Mouse (Mus musculus) heart, embryonic 13.5 days (tissue): ENCODE measurements around the gene Atp13a2. TPM values are rescaled to one million over a fixed set of nuclear protein-coding genes. Genes with fewer than 3 reads are reported as not detected.
A peak's percentile ranks its signal among the peaks of the same experiment; 100 is the strongest.

Source experiments
- ATAC-seq: fragments of 200-750 bp; cut with Nextera tagmentation; 2 replicates; pipeline ENCODE4 v1.8.0; 2017; ENCODE audit warnings: moderate TSS enrichment; ENCODE audit not compliant: insufficient number of reproducible peaks, low FRiP score, low TSS enrichment; ENCODE audit errors: extremely low read depth
- H3K27ac ChIP-seq: fragments of 300-500 bp; sonication (generic); replicated peaks from 2 replicates; pipeline ENCODE4 v1.5.1; 2015; ENCODE audit warnings: moderate library complexity, mild to moderate bottlenecking, inconsistent platforms
- H3K27me3 ChIP-seq: fragments of 300-500 bp; sonication (generic); replicated peaks from 2 replicates; pipeline ENCODE4 v1.6.1; 2015; ENCODE audit warnings: mild to moderate bottlenecking, inconsistent platforms
- H3K36me3 ChIP-seq: fragments of 300-500 bp; sonication (generic); 2 replicates; pipeline ENCODE4 v1.6.1; 2015; ENCODE audit warnings: mild to moderate bottlenecking, inconsistent platforms
- H3K4me1 ChIP-seq: fragments of 300-500 bp; sonication (generic); 2 replicates; pipeline ENCODE4 v1.6.1; 2015; ENCODE audit warnings: inconsistent platforms
- H3K4me2 ChIP-seq: fragments of 300-500 bp; sonication (generic); 2 replicates; pipeline ENCODE4 v1.6.1; 2015; ENCODE audit warnings: inconsistent platforms, mild to moderate bottlenecking, moderate library complexity
- H3K4me3 ChIP-seq: fragments of 300-500 bp; sonication (generic); 2 replicates; pipeline ENCODE4 v1.5.1; 2015; ENCODE audit warnings: moderate library complexity, mild to moderate bottlenecking, inconsistent platforms
- H3K9ac ChIP-seq: fragments of 300-500 bp; sonication (generic); 2 replicates; pipeline ENCODE4 v1.6.1; 2015; ENCODE audit warnings: inconsistent platforms, mild to moderate bottlenecking, moderate library complexity
- H3K9me3 ChIP-seq: fragments of 300-500 bp; sonication (generic); 2 replicates; pipeline ENCODE4 v1.6.1; 2016; ENCODE audit warnings: inconsistent platforms
- WGBS: fragments of 180-500 bp; shearing (Covaris S2); methylation state at CpG from one replicate; pipeline ENCODE4 v1.1.7; 2015; ENCODE audit warnings: mixed read lengths; 5-methylcytosine and 5-hydroxymethylcytosine counted together
- polyA plus RNA-seq: library from polyadenylated mRNA; unstranded; fragments of >200 nt; fragmentation: Nextera tagmentation; extraction: Ambion mirVana; gene quantifications from 2 replicates; pipeline ENCODE4 v1.2.1, GENCODE M21; 2015

The Atp13a2 gene
- polyA plus RNA-seq, 1 experiment from 2014 or later, result 29.4 TPM

GRCm38 (mm10) chr4:141048810-141049475 is 62.3 kb downstream of the Atp13a2 start:
- peaks cover 20% of the 10 kb centered on the region for H3K4me1 ChIP-seq

GRCm38 (mm10) chr4:141049476-141049835 is 62.8 kb downstream of the Atp13a2 start:
- no peak for ATAC-seq
- H3K9ac ChIP-seq, result no peak overlapping the region
- 61% methylated on average over 4 of the region's 4 CpGs for WGBS

More at GRCm38 (mm10) chr4:141048810-141049475, 62.3 kb downstream of the Atp13a2 start:
- Histone ChIP-seq H3K9me3 (no peaks in the 10 kb centered on the region), H3K36me3 (peaks cover 26% of the 10 kb centered on the region), H3K9ac (no peak overlapping the region), H3K27me3 (no peaks in the 10 kb centered on the region), H3K4me2 (no peak overlapping the region), H3K4me3 (no peak overlapping the region), H3K27ac (no peak overlapping the region)
- ATAC-seq, result no peak
- WGBS, result 84% methylated on average over 17 of the region's 17 CpGs

DNA sequence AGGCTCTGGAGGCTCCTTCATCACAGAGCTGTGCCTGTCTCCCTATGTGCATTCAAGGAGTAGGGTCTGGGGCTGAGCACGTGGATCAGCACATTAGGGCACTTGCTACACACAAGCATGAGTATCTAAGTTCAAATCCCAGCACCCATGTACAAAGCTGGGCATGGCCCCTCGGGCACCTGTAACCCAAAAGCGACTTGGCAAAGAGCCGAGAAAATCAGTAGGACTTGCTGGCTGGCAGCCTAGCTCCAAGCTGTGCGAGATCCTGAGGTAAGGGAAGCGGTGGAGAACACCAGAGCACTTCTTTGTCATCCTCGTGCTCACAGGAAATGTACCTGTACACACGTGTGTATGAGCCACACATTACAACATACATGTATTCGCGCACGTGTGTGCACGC is 65.8 kb downstream of the Atp13a2 start:
- H3K27me3 ChIP-seq, result no peaks in the 10 kb centered on the region
- no peak overlapping the region for H3K4me3 ChIP-seq
- no peaks in the 10 kb centered on the region for H3K9me3 ChIP-seq
- H3K4me1 ChIP-seq, result peaks cover 21% of the 10 kb centered on the region
- WGBS, result 86% methylated on average over 12 of the region's 12 CpGs
- H3K9ac ChIP-seq, result peak overlapping the region; percentile 73
- ATAC-seq, result no peak
- peaks cover 31% of the 10 kb centered on the region for H3K36me3 ChIP-seq
- H3K27ac ChIP-seq, result no peak overlapping the region
- H3K4me2 ChIP-seq, result peak overlapping the region; percentile 48; the same call in 1 of the 2 replicates

More at GRCm38 (mm10) chr4:141049476-141049835, 62.8 kb downstream of the Atp13a2 start:
- no peak overlapping the region for H3K4me3 ChIP-seq
- no peaks in the 10 kb centered on the region for H3K27me3 ChIP-seq
- H3K4me1 ChIP-seq, result peaks cover 25% of the 10 kb centered on the region
- H3K36me3 ChIP-seq, result peaks cover 25% of the 10 kb centered on the region
- H3K4me2 ChIP-seq, result no peak overlapping the region
- H3K9me3 ChIP-seq, result no peaks in the 10 kb centered on the region
- no peak overlapping the region for H3K27ac ChIP-seq

GRCm38 (mm10) chr4:141053138-141053537 is 66.5 kb downstream of the Atp13a2 start:
- no peaks in the 10 kb centered on the region for H3K9me3 ChIP-seq
- peak overlapping the region; percentile 73 for H3K9ac ChIP-seq
- no peak for ATAC-seq
- H3K4me1 ChIP-seq, result peaks cover 21% of the 10 kb centered on the region
- H3K36me3 ChIP-seq, result peaks cover 36% of the 10 kb centered on the region
- peak overlapping the region; percentile 24; the same call in 1 of the 2 replicates for H3K4me3 ChIP-seq
- peak overlapping the region; percentile 48 for H3K4me2 ChIP-seq
- H3K27ac ChIP-seq, result peak overlapping the region; percentile 59
- 37% methylated on average over 8 of the region's 8 CpGs for WGBS
- H3K27me3 ChIP-seq, result no peaks in the 10 kb centered on the region

DNA sequence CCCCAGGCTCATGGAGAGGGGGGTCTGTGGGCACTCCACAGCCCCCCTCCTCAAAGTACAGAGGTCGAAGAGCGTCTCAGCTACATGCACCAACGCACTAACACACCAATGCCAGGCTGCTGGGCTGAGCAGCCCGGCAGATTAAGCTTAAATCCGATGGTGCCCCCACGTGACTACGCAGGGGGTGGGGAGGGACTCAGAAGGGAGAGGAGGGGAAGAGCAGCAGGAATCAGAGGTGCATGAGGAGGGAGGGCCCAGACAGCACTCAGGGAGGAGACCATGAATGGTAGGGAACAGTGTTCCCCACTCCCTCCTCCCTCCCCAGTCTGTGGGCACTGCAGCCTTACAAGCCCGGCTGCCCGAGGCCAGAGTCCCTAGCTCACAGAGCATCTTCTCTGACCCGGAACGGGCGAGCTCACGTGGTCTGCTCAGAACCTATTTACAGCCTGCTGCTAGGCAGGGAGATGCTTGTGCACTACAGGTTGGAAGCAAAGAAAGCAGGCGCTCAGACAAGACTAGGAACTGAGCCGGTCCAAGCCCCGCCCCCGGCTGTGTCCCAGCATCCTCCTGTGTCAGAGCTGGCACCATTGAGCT is 67.0 kb downstream of the Atp13a2 start:
- H3K9me3 ChIP-seq, result no peaks in the 10 kb centered on the region
- H3K9ac ChIP-seq, result peak overlapping the region; percentile 73
- H3K4me3 ChIP-seq, result peak overlapping the region; percentile 24
- 34% methylated on average over 17 of the region's 17 CpGs for WGBS
- peaks cover 36% of the 10 kb centered on the region for H3K36me3 ChIP-seq
- H3K4me2 ChIP-seq, result peak overlapping the region; percentile 48
- H3K27me3 ChIP-seq, result no peaks in the 10 kb centered on the region
- H3K4me1 ChIP-seq, result peaks cover 22% of the 10 kb centered on the region
- H3K27ac ChIP-seq, result peak overlapping the region; percentile 59
- ATAC-seq, result no peak; the same call in 1 of the 2 replicates

Other genes starting within 250 kb of the Atp13a2 start
- not detected in 2 replicates for gene Padi6, start 244.2 kb upstream of the Atp13a2 start, polyA plus RNA-seq
- 2.1 and 2.4 TPM in 2 replicates for gene Padi4, start 212.6 kb upstream of the Atp13a2 start, polyA plus RNA-seq
- 0.24 and 0.25 TPM in 2 replicates for gene Padi3, start 176.2 kb upstream of the Atp13a2 start, polyA plus RNA-seq
- 0.12 and 0.18 TPM in 2 replicates for gene Padi1, start 141.1 kb upstream of the Atp13a2 start, polyA plus RNA-seq
- gene Padi2, start 80.5 kb upstream of the Atp13a2 start, polyA plus RNA-seq, result 2.1 and 2.9 TPM in 2 replicates
- 807 and 886 TPM in 2 replicates for gene Sdhb, start 25.7 kb upstream of the Atp13a2 start, polyA plus RNA-seq
- gene Mfap2, start 23.5 kb downstream of the Atp13a2 start, polyA plus RNA-seq, result 273 and 299 TPM in 2 replicates
- gene Crocc, start 73.7 kb downstream of the Atp13a2 start, polyA plus RNA-seq, result 3.4 and 3.5 TPM in 2 replicates
- 39.7 and 43.7 TPM in 2 replicates for gene Necap2, start 91.5 kb downstream of the Atp13a2 start, polyA plus RNA-seq
- gene Spata21, start 101.5 kb downstream of the Atp13a2 start, polyA plus RNA-seq, result not detected in 2 replicates
- gene Szrd1, start 152.9 kb downstream of the Atp13a2 start, polyA plus RNA-seq, result 31.3 and 33.8 TPM in 2 replicates
- 12.8 and 14.2 TPM in 2 replicates for gene Fbxo42, start 161.0 kb downstream of the Atp13a2 start, polyA plus RNA-seq
- 2.3 and 3.0 TPM in 2 replicates for gene Rsg1, start 227.1 kb downstream of the Atp13a2 start, polyA plus RNA-seq